Mouse (Mus musculus): ENCODE results near the gene H2-M10.6. TPM values are rescaled to one million over a fixed set of nuclear protein-coding genes. Genes with fewer than 3 reads are reported as not detected.
"Not testable (repeated sequence)": the region's sequence is repeated elsewhere in the genome, so short reads cannot be mapped to it uniquely, and the experiment has no call there.

The H2-M10.6 gene
- polyA plus RNA-seq (2012; rRNA removed), result not detected in 2 replicates

DNA sequence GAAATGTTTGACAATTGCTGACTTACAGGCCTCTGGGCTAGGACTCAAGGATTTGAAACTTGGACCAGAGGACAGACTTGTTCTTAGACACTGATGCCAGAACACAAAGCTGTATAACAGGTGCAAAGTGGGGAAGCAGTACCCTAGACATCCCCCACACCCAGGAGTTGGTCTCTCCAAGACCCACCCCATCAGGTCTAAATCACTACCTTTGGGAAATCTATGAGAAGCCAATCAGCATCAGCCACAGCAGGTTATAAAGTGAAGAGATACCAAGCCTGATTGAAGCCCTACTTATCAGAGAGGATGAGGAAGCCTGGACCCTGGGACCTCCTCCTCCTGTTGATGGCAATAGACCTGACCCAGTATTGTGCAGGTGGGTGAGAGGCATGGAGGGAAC is at the start of gene H2-M10.6:
Gene H2-M10.6, plus strand, starts transcription at position 301 of the 400 bp plus-strand sequence.
- TF ChIP-seq POLR2A (IDR thresholded peaks at IDR 0.05; ENCODE audit: control insufficient read depth, low read depth, low read length) (no peak), CTCF (IDR thresholded peaks at IDR 0.05; ENCODE audit: control insufficient read depth, insufficient read depth, insufficient replicate concordance, low read depth, low read length) (no peak)
- Histone ChIP-seq H3K36me3 (ENCODE audit: control insufficient read depth, insufficient read depth, low read length) (no peaks in the 10 kb centered on the region), H3K4me1 (ENCODE audit: control insufficient read depth, insufficient read depth, low read length) (no peaks in the 10 kb centered on the region), H3K4me3 (ENCODE audit: control insufficient read depth, low read depth, low read length) (no peak within 1 kb of the TSS), H3K27me3 (ENCODE audit: control insufficient read depth, insufficient read depth, low read length) (no peaks in the 10 kb centered on the region), H3K27ac (ENCODE audit: control insufficient read depth, insufficient read depth, low read depth, low read length) (no peak within 1 kb of the TSS)

DNA sequence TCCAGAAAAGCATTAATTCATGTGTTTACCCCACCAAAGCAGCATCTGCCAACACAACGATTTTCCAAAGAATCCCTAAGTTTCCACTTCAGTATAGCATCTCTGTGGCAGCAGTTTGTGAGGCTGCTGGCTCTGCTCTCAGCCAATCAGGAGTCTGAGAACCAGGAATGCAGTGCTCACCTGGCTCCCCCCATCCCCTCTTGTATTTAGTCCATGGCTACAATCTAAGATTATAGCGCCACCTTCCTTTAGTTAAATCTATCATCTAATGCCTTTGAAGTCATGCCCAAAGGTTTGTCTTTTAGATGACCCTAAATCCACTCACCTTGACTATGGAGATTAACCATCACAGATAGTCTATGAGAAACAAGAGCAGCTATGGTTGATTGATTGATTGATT is 48.2 kb upstream of the H2-M10.6 start:
- H3K4me3 ChIP-seq (ENCODE audit: control insufficient read depth, low read depth, low read length), result no peak overlapping the region
- no peaks in the 10 kb centered on the region for H3K4me1 ChIP-seq (ENCODE audit: control insufficient read depth, insufficient read depth, low read length)
- no peak overlapping the region for H3K27ac ChIP-seq (ENCODE audit: control insufficient read depth, insufficient read depth, low read depth, low read length)
- no peaks in the 10 kb centered on the region for H3K36me3 ChIP-seq (ENCODE audit: control insufficient read depth, insufficient read depth, low read length)
- no peaks in the 10 kb centered on the region for H3K27me3 ChIP-seq (ENCODE audit: control insufficient read depth, insufficient read depth, low read length)
- no peak for TF ChIP-seq CTCF (IDR thresholded peaks at IDR 0.05; ENCODE audit: control insufficient read depth, insufficient read depth, insufficient replicate concordance, low read depth, low read length)

DNA sequence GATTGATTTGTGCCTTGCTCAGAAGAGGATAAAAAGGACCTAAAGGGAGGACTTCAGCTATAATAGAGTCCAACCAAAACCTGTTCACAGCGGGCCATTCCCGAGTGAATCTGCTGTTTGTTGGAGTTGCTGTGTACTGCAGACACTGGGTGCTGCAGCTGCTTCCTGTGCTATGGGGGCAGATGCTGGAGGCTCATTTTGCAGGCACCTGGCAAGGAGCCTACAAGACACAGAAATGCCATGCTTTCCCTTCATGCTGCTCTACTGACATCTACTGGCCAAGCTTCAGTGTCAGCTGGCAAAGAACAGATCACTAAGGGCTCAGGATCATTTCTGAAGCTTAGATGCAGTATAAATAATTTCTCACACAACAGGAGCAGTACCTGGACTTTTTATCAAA is 47.7 kb upstream of the H2-M10.6 start:
- not testable (repeated sequence) for H3K4me1 ChIP-seq (ENCODE audit: control insufficient read depth, insufficient read depth, low read length); H3K27me3 ChIP-seq (ENCODE audit: control insufficient read depth, insufficient read depth, low read length); H3K27ac ChIP-seq (ENCODE audit: control insufficient read depth, insufficient read depth, low read depth, low read length); H3K36me3 ChIP-seq (ENCODE audit: control insufficient read depth, insufficient read depth, low read length); H3K4me3 ChIP-seq (ENCODE audit: control insufficient read depth, low read depth, low read length)

DNA sequence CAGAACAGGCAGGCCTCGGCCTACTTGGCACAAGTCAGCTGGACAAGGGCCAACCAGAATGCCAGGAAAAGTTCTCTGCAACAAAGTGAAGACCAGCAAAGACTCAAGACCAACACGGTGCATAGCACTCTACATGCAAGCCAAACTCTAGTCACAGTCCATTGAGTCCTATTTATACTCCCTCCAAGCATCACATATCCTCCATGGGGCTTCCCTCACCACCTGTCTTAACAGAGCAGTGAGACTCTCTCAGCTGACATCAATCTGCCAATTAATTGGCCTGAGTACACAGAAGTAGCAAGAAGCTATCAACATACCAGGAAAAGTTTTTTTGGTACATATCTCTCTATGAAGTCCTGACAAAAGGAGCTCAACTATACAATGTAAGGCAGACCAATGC is 46.6 kb upstream of the H2-M10.6 start:
- H3K27me3 ChIP-seq (ENCODE audit: control insufficient read depth, insufficient read depth, low read length); H3K36me3 ChIP-seq (ENCODE audit: control insufficient read depth, insufficient read depth, low read length); H3K27ac ChIP-seq (ENCODE audit: control insufficient read depth, insufficient read depth, low read depth, low read length); H3K4me1 ChIP-seq (ENCODE audit: control insufficient read depth, insufficient read depth, low read length); H3K4me3 ChIP-seq (ENCODE audit: control insufficient read depth, low read depth, low read length): not testable (repeated sequence)

DNA sequence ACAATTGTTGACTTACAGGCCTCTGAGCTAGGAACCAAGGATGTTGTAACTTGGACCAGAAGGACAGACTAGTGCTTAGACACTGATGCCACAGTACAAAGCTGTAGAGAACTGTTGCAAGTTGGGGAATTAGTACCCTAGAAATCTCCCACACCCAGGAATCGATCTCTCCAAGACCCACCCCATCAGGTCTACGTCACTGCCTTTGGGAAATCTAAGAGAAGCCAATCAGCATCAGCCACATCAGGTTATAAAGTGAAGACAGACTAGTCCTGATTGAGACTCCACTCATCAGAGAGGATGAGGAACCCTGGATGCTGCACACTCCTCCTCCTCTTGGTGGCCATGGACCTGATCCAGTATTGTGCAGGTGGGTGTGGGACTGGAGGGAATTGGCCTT is 39.4 kb upstream of the H2-M10.6 start, which contains the start of gene H2-M10.5:
Gene H2-M10.5, plus strand, starts transcription at position 301 of the 400 bp plus-strand sequence.
- not testable (repeated sequence) for H3K27me3 ChIP-seq (ENCODE audit: control insufficient read depth, insufficient read depth, low read length); H3K36me3 ChIP-seq (ENCODE audit: control insufficient read depth, insufficient read depth, low read length)

DNA sequence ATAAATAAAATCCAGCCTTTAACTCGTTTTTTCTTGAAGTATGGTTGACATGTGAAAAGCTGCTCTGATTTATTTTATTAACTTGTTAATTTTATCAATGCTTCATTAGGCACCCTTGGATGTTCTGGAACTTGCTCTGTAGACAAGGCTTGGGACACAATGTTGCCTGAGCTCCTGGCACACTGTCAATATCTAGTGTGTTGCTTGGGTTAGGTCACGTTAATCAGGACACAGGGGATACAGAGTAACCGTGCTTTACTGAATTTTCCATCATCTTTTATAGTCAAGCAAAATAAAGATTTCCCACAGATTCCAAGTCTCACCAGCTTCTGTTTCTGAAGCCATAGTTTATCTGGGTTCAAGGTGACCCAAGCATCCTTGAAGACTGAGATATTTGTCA is 30.4 kb upstream of the H2-M10.6 start:
- TF ChIP-seq POLR2A (IDR thresholded peaks at IDR 0.05; ENCODE audit: control insufficient read depth, low read depth, low read length) (no peak), CTCF (IDR thresholded peaks at IDR 0.05; ENCODE audit: control insufficient read depth, insufficient read depth, insufficient replicate concordance, low read depth, low read length) (no peak)
- Histone ChIP-seq H3K4me3 (ENCODE audit: control insufficient read depth, low read depth, low read length) (no peak overlapping the region), H3K27me3 (ENCODE audit: control insufficient read depth, insufficient read depth, low read length) (no peaks in the 10 kb centered on the region), H3K27ac (ENCODE audit: control insufficient read depth, insufficient read depth, low read depth, low read length) (no peak overlapping the region), H3K4me1 (ENCODE audit: control insufficient read depth, insufficient read depth, low read length) (no peaks in the 10 kb centered on the region), H3K36me3 (ENCODE audit: control insufficient read depth, insufficient read depth, low read length) (no peaks in the 10 kb centered on the region)

More for the DNA sequence above, 39.4 kb upstream of the H2-M10.6 start, which contains the start of gene H2-M10.5:
- not testable (repeated sequence) for H3K4me3 ChIP-seq (ENCODE audit: control insufficient read depth, low read depth, low read length); H3K27ac ChIP-seq (ENCODE audit: control insufficient read depth, insufficient read depth, low read depth, low read length); H3K4me1 ChIP-seq (ENCODE audit: control insufficient read depth, insufficient read depth, low read length)

DNA sequence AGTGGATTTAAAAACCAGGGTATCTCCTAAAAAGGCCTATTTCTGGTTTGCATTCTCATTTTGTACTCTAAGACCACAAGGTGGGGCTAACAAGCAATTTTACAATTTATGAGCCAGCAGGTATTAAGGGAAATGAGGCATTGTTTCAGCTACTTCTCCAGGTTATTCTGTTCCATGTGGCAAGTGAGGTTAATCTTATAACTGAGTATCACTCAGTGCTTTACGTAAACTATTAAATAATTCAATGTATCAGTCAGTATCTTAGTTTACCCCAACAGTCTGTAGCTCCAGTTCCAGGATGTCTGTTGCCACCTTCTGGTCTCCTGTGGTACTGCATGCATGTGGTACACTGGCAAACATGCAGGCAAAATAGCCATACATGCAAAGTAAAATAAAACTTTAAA is 25.5 kb upstream of the H2-M10.6 start:
- not testable (repeated sequence) for H3K36me3 ChIP-seq (ENCODE audit: control insufficient read depth, insufficient read depth, low read length); H3K4me3 ChIP-seq (ENCODE audit: control insufficient read depth, low read depth, low read length); H3K4me1 ChIP-seq (ENCODE audit: control insufficient read depth, insufficient read depth, low read length); H3K27me3 ChIP-seq (ENCODE audit: control insufficient read depth, insufficient read depth, low read length); H3K27ac ChIP-seq (ENCODE audit: control insufficient read depth, insufficient read depth, low read depth, low read length)

DNA sequence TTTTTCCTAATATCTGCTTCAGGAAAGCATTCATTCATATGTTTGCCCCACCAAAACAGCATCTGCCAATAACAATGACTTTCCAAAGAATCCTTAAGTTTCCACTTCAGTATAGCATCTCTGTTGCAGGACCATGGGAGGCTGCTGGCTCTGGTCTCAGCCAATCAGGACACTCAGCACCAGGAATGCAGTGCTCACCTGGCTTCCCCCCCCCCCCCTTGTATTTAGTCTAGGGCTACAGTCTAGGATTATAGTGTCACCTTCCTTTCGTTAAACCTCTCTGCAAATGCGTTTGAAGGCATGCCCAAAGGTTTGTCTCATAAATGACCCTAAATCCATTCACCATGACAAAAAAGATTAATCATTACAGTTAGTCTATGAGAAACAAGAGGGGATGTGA is 23.6 kb upstream of the H2-M10.6 start:
- no peak overlapping the region for H3K4me3 ChIP-seq (ENCODE audit: control insufficient read depth, low read depth, low read length)
- H3K4me1 ChIP-seq (ENCODE audit: control insufficient read depth, insufficient read depth, low read length), result no peaks in the 10 kb centered on the region
- H3K27me3 ChIP-seq (ENCODE audit: control insufficient read depth, insufficient read depth, low read length), result no peaks in the 10 kb centered on the region
- no peak for TF ChIP-seq POLR2A (IDR thresholded peaks at IDR 0.05; ENCODE audit: control insufficient read depth, low read depth, low read length)
- TF ChIP-seq CTCF (IDR thresholded peaks at IDR 0.05; ENCODE audit: control insufficient read depth, insufficient read depth, insufficient replicate concordance, low read depth, low read length), result no peak
- H3K27ac ChIP-seq (ENCODE audit: control insufficient read depth, insufficient read depth, low read depth, low read length), result no peak overlapping the region
- H3K36me3 ChIP-seq (ENCODE audit: control insufficient read depth, insufficient read depth, low read length), result no peaks in the 10 kb centered on the region

All from testis, adult 2 months (tissue).